Mouse (Mus musculus) intestine, embryonic 16.5 days (tissue): ENCODE data around the gene Cdc25b. TPM values are rescaled to one million over a fixed set of nuclear protein-coding genes. Genes with fewer than 3 reads are reported as not detected.
A peak's percentile ranks its signal among the peaks of the same experiment; 100 is the strongest.
"Not testable (repeated sequence)": the region's sequence is repeated elsewhere in the genome, so short reads cannot be mapped to it uniquely, and the experiment has no call there.

ENCODE experiments used
- ATAC-seq: fragments of 200-750 bp; cut with Nextera tagmentation; 2 replicates; pipeline ENCODE4 v1.8.0; 2017; ENCODE audit warnings: moderate TSS enrichment, moderate library complexity
- H3K27ac ChIP-seq: fragments of 300-500 bp; sonication (generic); 2 replicates; pipeline ENCODE4 v1.5.1; 2014; ENCODE audit warnings: mild to moderate bottlenecking, low read length
- H3K27me3 ChIP-seq: fragments of 300-500 bp; sonication (generic); replicated peaks from 2 replicates; pipeline ENCODE4 v1.6.1; 2014; ENCODE audit warnings: low read length, control low read depth, mixed read lengths; ENCODE audit not compliant: control insufficient read depth, insufficient read depth
- H3K36me3 ChIP-seq: fragments of 300-500 bp; sonication (generic); 2 replicates; pipeline ENCODE4 v1.6.1; 2014; ENCODE audit warnings: low read length, control low read depth; ENCODE audit not compliant: control insufficient read depth, insufficient read depth
- H3K4me1 ChIP-seq: fragments of 300-500 bp; sonication (generic); 2 replicates; pipeline ENCODE4 v1.6.1; 2014; ENCODE audit warnings: low read length, control low read depth, mixed read lengths; ENCODE audit not compliant: control insufficient read depth, insufficient read depth
- H3K4me2 ChIP-seq: fragments of 300-500 bp; sonication (generic); 2 replicates; pipeline ENCODE4 v1.6.1; 2014; ENCODE audit warnings: low read depth, low read length, control low read depth
- H3K4me3 ChIP-seq: fragments of 300-500 bp; sonication (generic); 2 replicates; pipeline ENCODE4 v1.5.1; 2014; ENCODE audit warnings: mild to moderate bottlenecking, low read length
- H3K9ac ChIP-seq: fragments of 300-500 bp; sonication (generic); 2 replicates; pipeline ENCODE4 v1.6.1; 2014; ENCODE audit warnings: low read depth, low read length
- H3K9me3 ChIP-seq: fragments of 300-500 bp; sonication (generic); 2 replicates; pipeline ENCODE4 v1.6.1; 2016; ENCODE audit warnings: low read length, control low read depth; ENCODE audit not compliant: control insufficient read depth
- WGBS: fragments of 180-500 bp; shearing (Covaris S2); extraction: QIAGEN DNeasy Blood & Tissue Kit; methylation state at CpG from one replicate; pipeline ENCODE4 v1.1.7; 2014; 5-methylcytosine and 5-hydroxymethylcytosine counted together
- polyA plus RNA-seq: library from polyadenylated mRNA; unstranded; fragments of >200 nt; fragmentation: Nextera tagmentation; extraction: Ambion mirVana; gene quantifications from 2 replicates; pipeline ENCODE4 v1.2.1, GENCODE M21; 2015

Cdc25b gene
- polyA plus RNA-seq, 1 experiment from 2014 or later, result 46.4 TPM

- Histone ChIP-seq H3K27me3 (no peaks in the 10 kb centered on the region), H3K4me3 (no peak overlapping the region), H3K27ac (no peak overlapping the region), H3K4me1 (peaks cover 6% of the 10 kb centered on the region; the same call in 1 of the 2 replicates), H3K36me3 (no peaks in the 10 kb centered on the region), H3K9me3 (no peaks in the 10 kb centered on the region), H3K4me2 (no peak overlapping the region), H3K9ac (no peak overlapping the region)
- 0 out of 2 replicates have a peak, but pooled peaks have one; percentile 22 for ATAC-seq
- WGBS, result 67% methylated on average over 1 of the region's 1 CpGs
Measured at GRCm38 (mm10) chr2:131223569-131223968, 36.8 kb downstream of the Cdc25b start.

- no peaks in the 10 kb centered on the region for H3K27me3 ChIP-seq
- H3K9ac ChIP-seq, result no peak overlapping the region
- H3K9me3 ChIP-seq, result no peaks in the 10 kb centered on the region
- no peak for ATAC-seq
- no peak overlapping the region for H3K27ac ChIP-seq
- H3K4me2 ChIP-seq, result no peak overlapping the region
- WGBS, result 81% methylated on average over 6 of the region's 6 CpGs
- H3K36me3 ChIP-seq, result no peaks in the 10 kb centered on the region
- H3K4me1 ChIP-seq, result peaks cover 6% of the 10 kb centered on the region; the same call in 1 of the 2 replicates
- H3K4me3 ChIP-seq, result no peak overlapping the region
Measured at GRCm38 (mm10) chr2:131225178-131225577, 38.4 kb downstream of the Cdc25b start.

- ATAC-seq, H3K36me3 ChIP-seq, H3K4me3 ChIP-seq, H3K9me3 ChIP-seq, H3K9ac ChIP-seq, H3K4me2 ChIP-seq, H3K27ac ChIP-seq, H3K4me1 ChIP-seq, H3K27me3 ChIP-seq: not testable (repeated sequence)
- WGBS, result 73% methylated on average over 2 of the region's 2 CpGs
Measured at GRCm38 (mm10) chr2:131226669-131227068, 39.9 kb downstream of the Cdc25b start.

- no peaks in the 10 kb centered on the region for H3K27me3 ChIP-seq
- H3K4me1 ChIP-seq, result peaks cover 6% of the 10 kb centered on the region; the same call in 1 of the 2 replicates
- no peaks in the 10 kb centered on the region for H3K9me3 ChIP-seq
- no peak overlapping the region for H3K9ac ChIP-seq
- no peak for ATAC-seq
- no peak overlapping the region for H3K4me2 ChIP-seq
- no peak overlapping the region for H3K27ac ChIP-seq
- WGBS, result 89% methylated on average over 3 of the region's 3 CpGs
- H3K4me3 ChIP-seq, result no peak overlapping the region
- H3K36me3 ChIP-seq, result no peaks in the 10 kb centered on the region
Measured at GRCm38 (mm10) chr2:131227243-131227642, 40.5 kb downstream of the Cdc25b start.

GRCm38 (mm10) chr2:131232558-131232957 is 45.8 kb downstream of the Cdc25b start:
- Histone ChIP-seq H3K27ac (no peak overlapping the region), H3K9me3 (no peaks in the 10 kb centered on the region), H3K27me3 (no peaks in the 10 kb centered on the region), H3K4me3 (no peak overlapping the region), H3K4me1 (peaks cover 25% of the 10 kb centered on the region), H3K4me2 (no peak overlapping the region), H3K36me3 (0 out of 2 replicates have a peak, but pooled peaks cover 3% of the 10 kb centered on the region), H3K9ac (no peak overlapping the region)
- ATAC-seq, result no peak; the same call in 1 of the 2 replicates
- 70% methylated on average over 2 of the region's 2 CpGs for WGBS

- Histone ChIP-seq H3K9me3 (no peaks in the 10 kb centered on the region), H3K27me3 (no peaks in the 10 kb centered on the region), H3K4me1 (peaks cover 25% of the 10 kb centered on the region), H3K9ac (peak within 1 kb of the TSS; percentile 79), H3K4me3 (peak within 1 kb of the TSS; percentile 64), H3K36me3 (0 out of 2 replicates have a peak, but pooled peaks cover 3% of the 10 kb centered on the region), H3K27ac (peak within 1 kb of the TSS; percentile 66), H3K4me2 (peak within 1 kb of the TSS; percentile 86)
- ATAC-seq, result peak; percentile 100
- WGBS, result 14% methylated on average over 29 of the region's 29 CpGs
Measured at GRCm38 (mm10) chr2:131233307-131234126, 46.8 kb downstream of the Cdc25b start, which contains the start of gene Mavs. Gene Mavs (plus strand): TSS chr2:131234063.

GRCm38 (mm10) chr2:131234127-131234650 is 47.4 kb downstream of the Cdc25b start:
- 0 out of 2 replicates have a peak, but pooled peaks cover 3% of the 10 kb centered on the region for H3K36me3 ChIP-seq
- H3K27ac ChIP-seq, result peak overlapping the region; percentile 66
- H3K4me2 ChIP-seq, result peak overlapping the region; percentile 86
- no peaks in the 10 kb centered on the region for H3K9me3 ChIP-seq
- 4% methylated on average over 28 of the region's 28 CpGs for WGBS
- peak; percentile 59 for ATAC-seq
- no peaks in the 10 kb centered on the region for H3K27me3 ChIP-seq
- peak overlapping the region; percentile 79 for H3K9ac ChIP-seq
- H3K4me1 ChIP-seq, result peaks cover 25% of the 10 kb centered on the region
- peak overlapping the region; percentile 64 for H3K4me3 ChIP-seq

- Histone ChIP-seq H3K27me3 (no peaks in the 10 kb centered on the region), H3K9me3 (no peaks in the 10 kb centered on the region), H3K4me2 (peak overlapping the region; percentile 86), H3K9ac (peak overlapping the region; percentile 79), H3K4me3 (peak overlapping the region; percentile 64), H3K36me3 (peaks cover 8% of the 10 kb centered on the region), H3K4me1 (peaks cover 25% of the 10 kb centered on the region), H3K27ac (peak overlapping the region; percentile 0; the same call in 1 of the 2 replicates)
- WGBS, result 72% methylated on average over 7 of the region's 7 CpGs
- no peak for ATAC-seq
Measured at GRCm38 (mm10) chr2:131234970-131235635, 48.4 kb downstream of the Cdc25b start.

- H3K4me3 ChIP-seq, result no peak overlapping the region
- peaks cover 18% of the 10 kb centered on the region for H3K36me3 ChIP-seq
- H3K4me1 ChIP-seq, result no peaks in the 10 kb centered on the region
- no peak overlapping the region for H3K27ac ChIP-seq
- H3K9me3 ChIP-seq, result no peaks in the 10 kb centered on the region
- no peak overlapping the region for H3K4me2 ChIP-seq
- H3K27me3 ChIP-seq, result no peaks in the 10 kb centered on the region
- H3K9ac ChIP-seq, result no peak overlapping the region
- no peak for ATAC-seq
Measured at GRCm38 (mm10) chr2:131242180-131242579, 55.4 kb downstream of the Cdc25b start.
